Mouse (Mus musculus) lung, adult 2 months (tissue): ENCODE results near the gene 9130023H24Rik. TPM values are rescaled to one million over a fixed set of nuclear protein-coding genes. Genes with fewer than 3 reads are reported as not detected.

Source experiments
- DNase-seq: peaks from one replicate; pipeline ENCODE4 v3.0.0; 2022
- H3K4me1 ChIP-seq: fragments of 200-500 bp; 2 replicates; pipeline ENCODE4 v1.6.1; 2011; ENCODE audit warnings: low read length; ENCODE audit not compliant: control insufficient read depth, insufficient read depth
- H3K4me3 ChIP-seq: fragments of 200-500 bp; replicated peaks from 2 replicates; pipeline ENCODE3; 2011; ENCODE audit warnings: low read depth, mild to moderate bottlenecking, control low read depth, low read length; ENCODE audit errors: extremely low read depth
- CTCF ChIP-seq: fragments of 200-500 bp; IDR thresholded peaks from 2 replicates; pipeline ENCODE4 v1.5.1; 2011; ENCODE audit warnings: mild to moderate bottlenecking, low read length, control low read depth; ENCODE audit not compliant: insufficient read depth
- POLR2A ChIP-seq: fragments of 200-500 bp; IDR thresholded peaks from 2 replicates; pipeline ENCODE4 v1.6.1; 2011; ENCODE audit warnings: low read depth, mild to moderate bottlenecking, control low read depth, low read length, borderline replicate concordance; ENCODE audit errors: extremely low read depth
- WGBS: fragments of 180-500 bp; shearing (Covaris S2); methylation state at CpG from one replicate; pipeline ENCODE4 v1.1.7; 2018; 5-methylcytosine and 5-hydroxymethylcytosine counted together
- polyA plus RNA-seq: library from polyadenylated mRNA; depleted of rRNA; stranded (reverse); fragments of >200 nt; gene quantifications from 2 replicates; pipeline ENCODE4 v1.2.3, GENCODE M21; 2012

The 9130023H24Rik gene
- polyA plus RNA-seq, 1 experiment = 3.1 TPM

- TF ChIP-seq CTCF = no peak
- no peak for TF ChIP-seq POLR2A
- DNase-seq = no peak
- WGBS = 51% methylated on average over 10 of the region's 10 CpGs
- Histone ChIP-seq H3K4me1 (peaks cover 8% of the 10 kb centered on the region), H3K4me3 (peak overlapping the region; percentile 44)
Observed at GRCm38 (mm10) chr7:128248081-128249042, 10.5 kb upstream of the 9130023H24Rik start.

- H3K4me1 ChIP-seq = peaks cover 8% of the 10 kb centered on the region
- 1% methylated on average over 13 of the region's 13 CpGs for WGBS
- DNase-seq = peak; percentile 86
- peak overlapping the region; percentile 75 for H3K4me3 ChIP-seq
- TF ChIP-seq POLR2A (peak; percentile 37; the same call in 1 of the 2 replicates), CTCF (peak; percentile 53)
Observed at GRCm38 (mm10) chr7:128247443-128247842, 9.6 kb upstream of the 9130023H24Rik start.

GRCm38 (mm10) chr7:128246496-128247391, 8.9 kb upstream of the 9130023H24Rik start, which contains the start of gene Tgfb1i1:
Tgfb1i1 (plus strand) TSS chr7:128246812.
- peaks cover 8% of the 10 kb centered on the region for H3K4me1 ChIP-seq
- H3K4me3 ChIP-seq = peak within 1 kb of the TSS; percentile 75
- WGBS = 5% methylated on average over 30 of the region's 30 CpGs
- DNase-seq = peak; percentile 72
- TF ChIP-seq CTCF (no peak), POLR2A (peak; percentile 83; the same call in 1 of the 2 replicates)

- WGBS = 89% methylated on average over 4 of the region's 4 CpGs
- Histone ChIP-seq H3K4me1 (peaks cover 8% of the 10 kb centered on the region), H3K4me3 (no peak overlapping the region)
- DNase-seq = no peak
- no peak for TF ChIP-seq CTCF
- TF ChIP-seq POLR2A = no peak
Observed at GRCm38 (mm10) chr7:128245547-128245946, 7.7 kb upstream of the 9130023H24Rik start.

- DNase-seq = no peak
- TF ChIP-seq CTCF (no peak), POLR2A (no peak)
- Histone ChIP-seq H3K4me3 (peak overlapping the region; percentile 10), H3K4me1 (peaks cover 8% of the 10 kb centered on the region)
- WGBS = 93% methylated on average over 18 of the region's 18 CpGs
Observed at GRCm38 (mm10) chr7:128244410-128245025, 6.7 kb upstream of the 9130023H24Rik start.

- TF ChIP-seq POLR2A (peak; percentile 58; the same call in 1 of the 2 replicates), CTCF (no peak)
Observed at GRCm38 (mm10) chr7:128243921-128244320, 6.1 kb upstream of the 9130023H24Rik start.

GRCm38 (mm10) chr7:128242331-128242730, 4.5 kb upstream of the 9130023H24Rik start:
- 97% methylated on average over 16 of the region's 16 CpGs for WGBS
- Histone ChIP-seq H3K4me1 (peaks cover 3% of the 10 kb centered on the region; the same call in 1 of the 2 replicates), H3K4me3 (no peak overlapping the region)
- TF ChIP-seq POLR2A (no peak), CTCF (no peak)
- DNase-seq = no peak

More at GRCm38 (mm10) chr7:128243921-128244320, 6.1 kb upstream of the 9130023H24Rik start:
- 56% methylated on average over 10 of the region's 10 CpGs for WGBS
- Histone ChIP-seq H3K4me3 (peak overlapping the region; percentile 10), H3K4me1 (peaks cover 8% of the 10 kb centered on the region)
- no peak for DNase-seq

- TF ChIP-seq CTCF = no peak
- no peak for TF ChIP-seq POLR2A
- WGBS = 94% methylated on average over 27 of the region's 27 CpGs
- Histone ChIP-seq H3K4me1 (no peaks in the 10 kb centered on the region), H3K4me3 (no peak overlapping the region)
- DNase-seq = no peak
Observed at GRCm38 (mm10) chr7:128240131-128240784, 2.4 kb upstream of the 9130023H24Rik start.

GRCm38 (mm10) chr7:128238991-128239390, 1.2 kb upstream of the 9130023H24Rik start:
- 12% methylated on average over 4 of the region's 4 CpGs for WGBS
- Histone ChIP-seq H3K4me3 (no peak overlapping the region), H3K4me1 (no peaks in the 10 kb centered on the region)
- DNase-seq = no peak
- TF ChIP-seq CTCF (0 out of 2 replicates have a peak, but pooled peaks have one; percentile 5), POLR2A (no peak)
